Mouse (Mus musculus): ENCODE results near the gene Mtmr12. TPM values are rescaled to one million over a fixed set of nuclear protein-coding genes. Genes with fewer than 3 reads are reported as not detected.
A peak's percentile ranks its signal among the peaks of the same experiment; 100 is the strongest.

The Mtmr12 gene
- total and polyA plus RNA-seq, 3 experiments: 14.3 to 38.2 TPM; not detected in 1

GRCm38 (mm10) chr15:12271340-12271739 is 66.5 kb downstream of the Mtmr12 start:
- peak; percentile 36 for DNase-seq (ENCODE audit: low read depth, low spot score)
- Histone ChIP-seq H3K9ac (ENCODE audit: control insufficient read depth, low read depth, low read length, poor library complexity, severe bottlenecking) (no peak overlapping the region), H3K4me3 (ENCODE audit: control insufficient read depth in 1 of 2, insufficient read depth in 1 of 2, low read depth in 2 of 2, low read length in 2 of 2) (no peak overlapping the region), H3K9me3 (replicated peaks; ENCODE audit: insufficient read depth, low read length) (no peaks in the 10 kb centered on the region), H3K36me3 (ENCODE audit: control insufficient read depth in 1 of 2, insufficient read depth in 2 of 2, low read length in 2 of 2) (no peaks in the 10 kb centered on the region; a peak in 3 of 4 replicates), H3K79me2 (ENCODE audit: control insufficient read depth, insufficient read depth, low read length, poor library complexity) (no peaks in the 10 kb centered on the region), H3K4me1 (ENCODE audit: control insufficient read depth in 1 of 2, insufficient read depth in 2 of 2, low read length in 2 of 2) (0 out of 4 replicates have a peak, but pooled peaks cover 0 to 12% of the 10 kb centered on the region in 2 experiments), H3K27ac (ENCODE audit: control insufficient read depth, low read depth, low read length) (no peak overlapping the region), H3K27me3 (ENCODE audit: control insufficient read depth in 1 of 2, insufficient read depth in 2 of 2, low read length in 2 of 2) (no peaks in the 10 kb centered on the region)
- TF ChIP-seq UBTF (IDR thresholded peaks at IDR 0.05; ENCODE audit: borderline replicate concordance, insufficient read depth, low read depth, low read length) (no peak), MXI1 (IDR thresholded peaks at IDR 0.05; ENCODE audit: low read depth, low read length) (no peak), CTCF (IDR thresholded peaks at IDR 0.05 in 2 of 3, conservative IDR thresholded peaks at IDR 0.05 in 1 of 3; ENCODE audit: control insufficient read depth in 1 of 3, insufficient read depth in 1 of 3, low read depth in 2 of 3, low read length in 3 of 3, poor library complexity in 1 of 3, severe bottlenecking in 1 of 3) (no peak), NRF1 (IDR thresholded peaks at IDR 0.05; ENCODE audit: insufficient read depth, low read depth, low read length, poor library complexity, severe bottlenecking) (no peak), SMC3 (IDR thresholded peaks at IDR 0.05; ENCODE audit: low read depth, low read length) (no peak), NELFE (IDR thresholded peaks at IDR 0.05; ENCODE audit: low read depth, low read length) (no peak), MYC (IDR thresholded peaks at IDR 0.05; ENCODE audit: low read depth, low read length) (no peak), JUND (IDR thresholded peaks at IDR 0.05; ENCODE audit: low read depth, low read length) (no peak), ETS1 (IDR thresholded peaks at IDR 0.05; ENCODE audit: low read depth, low read length) (no peak), POLR2AphosphoS2 (IDR thresholded peaks at IDR 0.05; ENCODE audit: low read length) (no peak), USF2 (IDR thresholded peaks at IDR 0.05; ENCODE audit: borderline replicate concordance in 1 of 2, insufficient read depth in 1 of 2, low read depth in 1 of 2, low read length in 2 of 2) (no peak), ELF1 (IDR thresholded peaks at IDR 0.05; ENCODE audit: low read depth, low read length) (no peak), ZMIZ1 (IDR thresholded peaks at IDR 0.05; ENCODE audit: low read depth, low read length) (no peak)

- no peak for DNase-seq (ENCODE audit: low read depth, low spot score)
- Histone ChIP-seq H3K4me1 (ENCODE audit: control insufficient read depth in 1 of 2, insufficient read depth in 2 of 2, low read length in 2 of 2) (0 out of 4 replicates have a peak, but pooled peaks cover 0 to 12% of the 10 kb centered on the region in 2 experiments), H3K36me3 (ENCODE audit: control insufficient read depth in 1 of 2, insufficient read depth in 2 of 2, low read length in 2 of 2) (no peaks in the 10 kb centered on the region; a peak in 2 of 4 replicates), H3K27me3 (ENCODE audit: control insufficient read depth in 1 of 2, insufficient read depth in 2 of 2, low read length in 2 of 2) (no peaks in the 10 kb centered on the region), H3K4me3 (ENCODE audit: control insufficient read depth in 1 of 2, insufficient read depth in 1 of 2, low read depth in 2 of 2, low read length in 2 of 2) (no peak overlapping the region), H3K9me3 (replicated peaks; ENCODE audit: insufficient read depth, low read length) (no peaks in the 10 kb centered on the region), H3K79me2 (ENCODE audit: control insufficient read depth, insufficient read depth, low read length, poor library complexity) (no peaks in the 10 kb centered on the region), H3K27ac (ENCODE audit: control insufficient read depth, low read depth, low read length) (no peak overlapping the region), H3K9ac (ENCODE audit: control insufficient read depth, low read depth, low read length, poor library complexity, severe bottlenecking) (no peak overlapping the region)
- TF ChIP-seq GABPA (IDR thresholded peaks at IDR 0.05; ENCODE audit: low read depth, low read length) (no peak), TBP (IDR thresholded peaks at IDR 0.05; ENCODE audit: low read depth, low read length) (0 out of 2 replicates have a peak, but pooled peaks have one; percentile 12)
Observed at GRCm38 (mm10) chr15:12273325-12274052, 68.7 kb downstream of the Mtmr12 start.

All from MEL (cell line).